Mouse (Mus musculus): ENCODE measurements around the gene Egfem1. TPM values are rescaled to one million over a fixed set of nuclear protein-coding genes. Genes with fewer than 3 reads are reported as not detected.

Egfem1 gene
- polyA plus RNA-seq, 1 experiment from 2014 or later = 0.76 TPM

- H3K4me2 ChIP-seq (replicated peaks) = no peak overlapping the region
- WGBS = 66% methylated on average over 8 of the region's 8 CpGs
- H3K27ac ChIP-seq (replicated peaks) = no peak overlapping the region
- no peak overlapping the region for H3K4me3 ChIP-seq (replicated peaks)
- no peaks in the 10 kb centered on the region for H3K27me3 ChIP-seq
- no peaks in the 10 kb centered on the region for H3K4me1 ChIP-seq
- no peaks in the 10 kb centered on the region for H3K36me3 ChIP-seq
- H3K9me3 ChIP-seq (replicated peaks) = no peaks in the 10 kb centered on the region
- no peak for ATAC-seq (ENCODE audit: insufficient number of reproducible peaks, low FRiP score, low TSS enrichment, low read depth)
- no peak overlapping the region for H3K9ac ChIP-seq
Measured at GRCm38 (mm10) chr3:29200601-29201000, 118.8 kb downstream of the Egfem1 start.

GRCm38 (mm10) chr3:29202536-29202935 is 120.7 kb downstream of the Egfem1 start:
- H3K36me3 ChIP-seq = no peaks in the 10 kb centered on the region
- no peak overlapping the region for H3K4me2 ChIP-seq (replicated peaks)
- no peak overlapping the region for H3K27ac ChIP-seq (replicated peaks)
- 89% methylated on average over 6 of the region's 6 CpGs for WGBS
- no peak overlapping the region for H3K9ac ChIP-seq
- no peaks in the 10 kb centered on the region for H3K9me3 ChIP-seq (replicated peaks)
- H3K27me3 ChIP-seq = no peaks in the 10 kb centered on the region
- ATAC-seq (ENCODE audit: insufficient number of reproducible peaks, low FRiP score, low TSS enrichment, low read depth) = no peak
- H3K4me1 ChIP-seq = no peaks in the 10 kb centered on the region
- H3K4me3 ChIP-seq (replicated peaks) = no peak overlapping the region

GRCm38 (mm10) chr3:29222414-29222813 is 140.6 kb downstream of the Egfem1 start:
- no peak for ATAC-seq (ENCODE audit: insufficient number of reproducible peaks, low FRiP score, low TSS enrichment, low read depth)
- H3K36me3 ChIP-seq = no peaks in the 10 kb centered on the region
- H3K4me2 ChIP-seq (replicated peaks) = no peak overlapping the region
- no peaks in the 10 kb centered on the region for H3K4me1 ChIP-seq
- no peak overlapping the region for H3K4me3 ChIP-seq (replicated peaks)
- no peaks in the 10 kb centered on the region for H3K9me3 ChIP-seq (replicated peaks)
- H3K9ac ChIP-seq = no peak overlapping the region
- no peaks in the 10 kb centered on the region for H3K27me3 ChIP-seq
- 74% methylated on average over 2 of the region's 2 CpGs for WGBS
- no peak overlapping the region for H3K27ac ChIP-seq (replicated peaks)

DNA sequence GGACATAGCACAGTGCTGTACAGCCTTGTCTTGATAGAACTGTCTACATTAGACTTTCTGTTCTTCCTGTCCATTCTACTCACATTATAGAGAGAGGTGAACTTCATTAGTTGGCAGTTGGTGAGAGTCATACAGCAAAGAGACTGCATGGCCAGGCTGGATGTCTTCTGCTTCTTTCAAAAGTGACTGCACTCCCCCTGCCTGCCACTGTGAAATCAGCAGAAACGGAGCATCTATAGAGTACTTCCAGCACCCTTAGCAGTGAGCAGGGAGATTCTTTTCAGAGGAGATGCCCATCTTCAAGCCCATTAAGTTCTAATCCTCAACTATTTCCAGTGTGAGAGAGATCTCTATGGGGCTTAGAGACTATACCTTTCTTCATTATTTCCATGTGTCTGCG is 147.9 kb downstream of the Egfem1 start:
- Histone ChIP-seq H3K9me3 (replicated peaks) (no peaks in the 10 kb centered on the region), H3K4me1 (no peaks in the 10 kb centered on the region)
- ATAC-seq (ENCODE audit: insufficient number of reproducible peaks, low FRiP score, low TSS enrichment, low read depth) = no peak

DNA sequence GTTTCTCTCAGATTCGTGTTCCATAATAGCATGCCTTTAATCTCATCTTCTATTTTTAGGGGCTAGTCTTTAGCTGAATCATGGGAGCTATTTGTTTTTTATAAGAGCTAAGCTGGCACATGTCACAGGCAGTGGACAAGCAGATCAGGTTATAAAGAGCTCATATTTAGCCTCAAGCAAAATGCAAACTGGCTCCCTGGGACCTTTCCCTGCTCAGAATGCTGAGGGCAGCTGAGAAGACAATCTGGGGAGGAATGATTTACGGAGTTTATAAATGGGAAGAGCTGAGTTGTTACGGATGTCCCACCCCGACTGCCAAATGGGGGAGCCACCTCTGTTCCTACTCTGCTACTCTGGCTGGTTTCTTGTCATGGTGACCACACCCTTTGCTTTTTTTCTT is 153.7 kb downstream of the Egfem1 start:
- no peak overlapping the region for H3K4me3 ChIP-seq (replicated peaks)
- no peaks in the 10 kb centered on the region for H3K9me3 ChIP-seq (replicated peaks)
- 34% methylated on average over 4 of the region's 4 CpGs for WGBS
- no peaks in the 10 kb centered on the region for H3K4me1 ChIP-seq
- no peak for ATAC-seq (ENCODE audit: insufficient number of reproducible peaks, low FRiP score, low TSS enrichment, low read depth)
- H3K4me2 ChIP-seq (replicated peaks) = no peak overlapping the region
- no peaks in the 10 kb centered on the region for H3K36me3 ChIP-seq
- H3K27me3 ChIP-seq = no peaks in the 10 kb centered on the region
- no peak overlapping the region for H3K27ac ChIP-seq (replicated peaks)
- H3K9ac ChIP-seq = no peak overlapping the region

More for the DNA sequence above, 147.9 kb downstream of the Egfem1 start:
- WGBS = 62% methylated on average over 2 of the region's 2 CpGs
- no peaks in the 10 kb centered on the region for H3K27me3 ChIP-seq
- H3K4me2 ChIP-seq (replicated peaks) = no peak overlapping the region
- H3K4me3 ChIP-seq (replicated peaks) = no peak overlapping the region
- no peak overlapping the region for H3K27ac ChIP-seq (replicated peaks)
- H3K36me3 ChIP-seq = no peaks in the 10 kb centered on the region
- H3K9ac ChIP-seq = no peak overlapping the region

- H3K27ac ChIP-seq (replicated peaks) = no peak overlapping the region
- ATAC-seq (ENCODE audit: insufficient number of reproducible peaks, low FRiP score, low TSS enrichment, low read depth) = no peak
- WGBS = 84% methylated on average over 5 of the region's 5 CpGs
- no peak overlapping the region for H3K4me2 ChIP-seq (replicated peaks)
- no peaks in the 10 kb centered on the region for H3K4me1 ChIP-seq
- no peak overlapping the region for H3K9ac ChIP-seq
- no peaks in the 10 kb centered on the region for H3K36me3 ChIP-seq
- H3K4me3 ChIP-seq (replicated peaks) = no peak overlapping the region
- no peaks in the 10 kb centered on the region for H3K9me3 ChIP-seq (replicated peaks)
- no peaks in the 10 kb centered on the region for H3K27me3 ChIP-seq
Measured at GRCm38 (mm10) chr3:29236517-29236916, 154.7 kb downstream of the Egfem1 start.

- Histone ChIP-seq H3K27ac (replicated peaks) (no peak overlapping the region), H3K4me2 (replicated peaks) (no peak overlapping the region), H3K4me1 (no peaks in the 10 kb centered on the region), H3K36me3 (no peaks in the 10 kb centered on the region), H3K27me3 (no peaks in the 10 kb centered on the region), H3K9ac (no peak overlapping the region), H3K4me3 (replicated peaks) (no peak overlapping the region), H3K9me3 (replicated peaks) (no peaks in the 10 kb centered on the region)
- 7% methylated on average over 3 of the region's 3 CpGs for WGBS
- no peak for ATAC-seq (ENCODE audit: insufficient number of reproducible peaks, low FRiP score, low TSS enrichment, low read depth)
Measured at GRCm38 (mm10) chr3:29243600-29243999, 161.8 kb downstream of the Egfem1 start.

DNA sequence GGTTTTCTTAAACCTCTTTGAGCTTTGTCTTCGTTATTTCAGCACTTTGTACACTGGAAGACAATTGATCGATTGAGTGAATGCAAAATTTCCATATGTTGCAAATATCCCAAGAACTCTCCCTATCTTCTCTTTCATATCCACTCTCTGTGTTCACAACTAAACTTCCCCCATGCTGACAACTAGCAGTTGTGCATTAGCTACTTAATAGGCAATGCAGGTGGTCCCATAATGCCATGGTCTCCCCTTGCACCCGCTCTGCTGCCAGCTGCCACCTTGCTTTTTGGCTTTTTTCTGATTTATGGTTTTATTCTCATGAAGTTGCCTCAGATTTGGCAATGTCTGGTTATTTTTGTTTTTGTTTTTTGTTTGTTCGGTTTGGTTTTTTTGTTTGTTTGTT is 209.8 kb downstream of the Egfem1 start:
- Histone ChIP-seq H3K9me3 (replicated peaks) (no peaks in the 10 kb centered on the region), H3K4me2 (replicated peaks) (no peak overlapping the region), H3K36me3 (no peaks in the 10 kb centered on the region), H3K4me3 (replicated peaks) (no peak overlapping the region), H3K27ac (replicated peaks) (no peak overlapping the region), H3K4me1 (no peaks in the 10 kb centered on the region), H3K27me3 (no peaks in the 10 kb centered on the region), H3K9ac (no peak overlapping the region)
- 88% methylated on average over 4 of the region's 4 CpGs for WGBS
- no peak for ATAC-seq (ENCODE audit: insufficient number of reproducible peaks, low FRiP score, low TSS enrichment, low read depth)

DNA sequence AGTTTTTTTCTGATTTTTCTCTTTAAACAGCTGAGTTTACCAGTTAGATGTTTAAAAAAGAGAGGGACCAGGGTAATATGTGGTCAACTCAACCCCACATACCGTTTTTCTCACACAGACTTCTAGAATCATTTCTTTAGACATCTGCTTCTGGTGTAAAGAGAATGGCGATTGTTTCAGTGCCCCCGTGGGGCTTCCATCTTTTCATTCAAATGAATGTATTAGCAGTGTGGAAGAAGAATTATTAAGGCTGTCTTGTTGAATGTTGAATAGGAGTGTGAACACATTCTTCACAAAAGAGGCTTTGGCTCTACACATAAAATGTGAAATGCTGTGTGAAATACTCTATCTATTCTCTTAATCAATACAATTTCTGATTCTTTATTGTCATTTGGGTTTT is 210.4 kb downstream of the Egfem1 start:
- Histone ChIP-seq H3K27ac (replicated peaks) (no peak overlapping the region), H3K4me2 (replicated peaks) (no peak overlapping the region), H3K9me3 (replicated peaks) (no peaks in the 10 kb centered on the region), H3K4me1 (no peaks in the 10 kb centered on the region), H3K27me3 (no peaks in the 10 kb centered on the region), H3K36me3 (no peaks in the 10 kb centered on the region), H3K9ac (no peak overlapping the region), H3K4me3 (replicated peaks) (no peak overlapping the region)
- WGBS = 58% methylated on average over 3 of the region's 3 CpGs
- ATAC-seq (ENCODE audit: insufficient number of reproducible peaks, low FRiP score, low TSS enrichment, low read depth) = no peak

- Histone ChIP-seq H3K27ac (replicated peaks) (no peak overlapping the region), H3K4me3 (replicated peaks) (no peak overlapping the region), H3K36me3 (no peaks in the 10 kb centered on the region), H3K9ac (no peak overlapping the region), H3K9me3 (replicated peaks) (no peaks in the 10 kb centered on the region), H3K27me3 (no peaks in the 10 kb centered on the region), H3K4me2 (replicated peaks) (no peak overlapping the region), H3K4me1 (no peaks in the 10 kb centered on the region)
- ATAC-seq (ENCODE audit: insufficient number of reproducible peaks, low FRiP score, low TSS enrichment, low read depth) = no peak
- 75% methylated on average over 4 of the region's 4 CpGs for WGBS
Measured at GRCm38 (mm10) chr3:29293230-29293629, 211.4 kb downstream of the Egfem1 start.

DNA sequence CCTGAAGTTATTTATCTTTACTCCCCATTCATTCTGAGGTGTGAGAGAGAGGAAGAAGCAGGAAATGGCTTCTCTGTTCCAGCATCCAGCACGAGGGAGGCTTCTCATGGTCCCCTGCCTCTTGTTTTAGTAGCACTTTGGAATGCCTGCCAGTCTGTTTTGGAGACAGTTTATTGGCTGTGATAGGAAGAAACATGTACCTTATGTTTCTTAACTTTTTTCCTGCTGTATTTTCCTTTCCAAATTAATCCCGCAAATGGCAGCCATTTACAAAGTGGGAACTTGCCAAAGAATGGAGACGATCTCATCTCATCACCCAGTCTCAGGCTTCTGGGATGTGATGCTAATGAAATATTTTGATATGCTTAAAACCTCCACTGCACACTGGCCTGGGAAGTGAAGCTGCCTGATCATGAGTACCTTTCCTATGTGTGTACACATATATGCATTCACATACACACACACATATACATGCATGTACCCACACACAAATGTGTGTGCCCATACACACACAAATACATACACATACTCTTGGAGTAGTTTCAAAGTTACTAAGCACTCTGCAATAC is 260.5 kb downstream of the Egfem1 start:
- no peak for ATAC-seq (ENCODE audit: insufficient number of reproducible peaks, low FRiP score, low TSS enrichment, low read depth)
- 65% methylated on average over 3 of the region's 3 CpGs for WGBS

GRCm38 (mm10) chr3:29345805-29346204 is 264.0 kb downstream of the Egfem1 start:
- no peaks in the 10 kb centered on the region for H3K36me3 ChIP-seq
- H3K27ac ChIP-seq (replicated peaks) = no peak overlapping the region
- H3K9ac ChIP-seq = no peak overlapping the region
- H3K4me2 ChIP-seq (replicated peaks) = no peak overlapping the region
- no peaks in the 10 kb centered on the region for H3K4me1 ChIP-seq
- 69% methylated on average over 3 of the region's 3 CpGs for WGBS
- no peaks in the 10 kb centered on the region for H3K27me3 ChIP-seq
- H3K9me3 ChIP-seq (replicated peaks) = no peaks in the 10 kb centered on the region
- ATAC-seq (ENCODE audit: insufficient number of reproducible peaks, low FRiP score, low TSS enrichment, low read depth) = no peak
- H3K4me3 ChIP-seq (replicated peaks) = no peak overlapping the region

More for the DNA sequence above, 260.5 kb downstream of the Egfem1 start:
- Histone ChIP-seq H3K9ac (no peak overlapping the region), H3K9me3 (replicated peaks) (no peaks in the 10 kb centered on the region), H3K27ac (replicated peaks) (no peak overlapping the region), H3K27me3 (no peaks in the 10 kb centered on the region), H3K4me3 (replicated peaks) (no peak overlapping the region), H3K4me1 (no peaks in the 10 kb centered on the region), H3K4me2 (replicated peaks) (no peak overlapping the region), H3K36me3 (no peaks in the 10 kb centered on the region)

All from embryonic facial prominence, embryonic 15.5 days (tissue).